Mouse (Mus musculus) ES-Bruce4 (cell line): ENCODE measurements around the gene Spats2.

Experiments
- CTCF ChIP-seq: IDR thresholded peaks from one replicate; pipeline ENCODE4 v1.8.1; 2011; ENCODE audit warnings: low read depth, low read length
- EP300 ChIP-seq: IDR thresholded peaks from 2 replicates; pipeline ENCODE4 v1.6.1; 2011; ENCODE audit warnings: low read depth, low read length; ENCODE audit not compliant: insufficient read depth

- TF ChIP-seq CTCF (no peak), EP300 (no peak)
These were observed 14.6 kb upstream of the Spats2 start for GRCm38 (mm10) chr15:99111139-99111538.
